Mouse (Mus musculus) gastrocnemius, postnatal 36 days (tissue): ENCODE measurements around the gene Rnf130. TPM values are rescaled to one million over a fixed set of nuclear protein-coding genes. Genes with fewer than 3 reads are reported as not detected.
A peak's percentile ranks its signal among the peaks of the same experiment; 100 is the strongest.

Experiments
- DNase-seq, 2 experiments: peaks; one replicate each; pipeline ENCODE4 v3.0.0; 2022
- intact Hi-C: fragments of 180-260 bp; cut with DNase I; formaldehyde crosslinking; loops from one replicate; pipeline ENCODE4 v1.15.1; 2025
- microRNA-seq, 2 experiments: library from miRNA; unstranded; fragments of <30 nt; microRNA quantifications; one replicate each; pipeline ENCODE4 v1.2.0; 2021
- total RNA-seq, 2 experiments: library from RNA; stranded (reverse); gene quantifications; 2 replicates each; pipeline ENCODE4 v1.2.3; 2021

Rnf130 gene
- total RNA-seq, 2 experiments from 2014 or later: 37.5 to 44.1 TPM

DNA sequence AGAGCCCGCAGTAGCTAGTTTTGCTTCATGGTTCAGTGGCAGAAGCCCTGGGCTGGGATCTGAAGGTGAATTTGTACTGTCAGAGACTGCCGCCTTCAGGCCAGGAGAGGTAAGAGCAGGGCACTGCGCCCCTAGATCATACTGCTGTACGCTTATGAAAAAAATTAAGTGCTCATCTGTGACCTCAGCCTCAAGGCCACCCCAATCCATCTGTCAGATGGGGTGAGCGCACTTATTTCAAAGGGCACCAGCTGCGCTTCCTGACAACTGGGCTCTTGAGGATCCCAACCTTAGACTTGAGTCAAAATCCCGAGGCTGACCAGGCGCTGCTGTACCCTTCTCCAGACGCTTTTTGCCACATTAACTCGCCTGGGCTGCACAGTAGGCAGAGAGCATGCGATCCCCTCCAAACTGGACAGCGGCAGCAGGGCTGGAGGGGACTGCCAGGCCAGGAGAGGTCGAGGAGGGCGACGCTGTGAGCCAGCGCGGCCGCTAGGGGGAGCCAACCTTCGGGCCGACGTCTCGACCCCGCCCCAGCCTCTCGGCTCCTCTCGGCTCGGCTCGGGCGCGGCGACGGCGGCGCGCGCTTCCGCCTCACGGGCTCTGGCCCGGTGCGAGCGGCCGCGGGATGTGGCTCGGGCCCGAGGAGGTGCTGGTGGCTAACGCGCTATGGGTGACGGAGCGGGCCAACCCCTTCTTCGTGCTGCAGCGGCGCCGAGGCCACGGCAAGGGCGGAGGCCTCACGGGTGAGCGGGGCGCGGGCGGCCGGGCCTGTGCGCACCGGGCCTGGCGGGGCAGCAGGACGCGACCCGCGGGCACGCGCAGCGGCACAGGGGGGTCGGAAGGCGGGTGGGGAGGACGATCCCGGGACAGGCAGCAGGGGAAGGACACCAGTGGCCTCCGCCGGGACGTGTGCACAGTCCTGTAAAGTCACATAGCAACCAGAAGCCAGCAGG is 105.9 kb downstream of the Rnf130 start, which contains the start of gene Tbc1d9b:
Gene Tbc1d9b, plus strand, starts transcription at position 586 of the 956 bp plus-strand sequence.
- intact Hi-C loops: loop anchor here (2.0 to 5.0 kb wide), 2 partner anchors 104 to 146 kb away; partner anchors contain the start of gene Rnf130
- DNase-seq: peak; percentile 85 to 87

DNA sequence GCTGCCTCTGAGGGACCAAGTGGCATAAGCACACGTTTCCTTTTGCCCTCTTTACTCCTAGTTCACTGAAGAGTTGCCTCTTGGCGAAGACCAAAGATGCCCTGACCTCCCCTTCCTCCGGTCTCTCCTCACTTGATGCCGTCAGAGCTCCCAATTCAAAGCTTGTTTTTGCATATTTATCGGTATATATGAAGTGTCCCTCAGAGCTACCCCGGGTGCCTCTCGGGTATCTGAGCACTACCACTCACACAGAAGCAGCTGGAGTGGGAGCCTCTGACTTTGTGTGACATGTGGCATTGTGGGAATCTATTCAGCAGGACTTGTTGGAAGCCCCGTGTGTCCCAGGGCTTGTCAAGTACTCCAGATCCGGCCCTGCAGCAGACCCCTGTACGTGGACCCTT is 106.7 kb downstream of the Rnf130 start:
- intact Hi-C loops: loop anchor here (2.0 to 5.0 kb wide), 2 partner anchors 104 to 147 kb away; partner anchors contain the start of gene Rnf130

DNA sequence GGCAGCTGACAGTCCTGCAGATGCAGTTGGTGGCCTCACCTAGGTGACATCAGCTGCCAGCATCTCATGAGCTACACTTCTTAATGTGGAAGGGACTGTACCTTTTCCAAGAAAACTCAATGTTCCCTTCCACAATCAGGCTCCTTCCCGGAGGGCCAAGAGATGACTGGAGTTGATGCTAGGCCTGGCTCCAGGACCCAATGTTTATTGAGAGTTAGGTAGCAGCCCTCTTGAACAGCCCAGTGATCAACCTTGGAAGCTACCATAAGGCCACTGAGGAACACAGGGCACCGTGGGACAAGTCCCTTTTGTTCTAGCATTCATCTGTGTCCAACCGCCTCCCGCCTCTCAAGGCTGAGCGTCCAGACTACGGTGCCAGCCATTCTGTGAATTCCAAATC is 107.1 kb downstream of the Rnf130 start:
- no peak for DNase-seq
- intact Hi-C loops: loop anchor here (5.0 kb wide), 1 partner anchor 105 kb away; the partner anchor contains the start of gene Rnf130

More for the DNA sequence above, 106.7 kb downstream of the Rnf130 start:
- no peak for DNase-seq

DNA sequence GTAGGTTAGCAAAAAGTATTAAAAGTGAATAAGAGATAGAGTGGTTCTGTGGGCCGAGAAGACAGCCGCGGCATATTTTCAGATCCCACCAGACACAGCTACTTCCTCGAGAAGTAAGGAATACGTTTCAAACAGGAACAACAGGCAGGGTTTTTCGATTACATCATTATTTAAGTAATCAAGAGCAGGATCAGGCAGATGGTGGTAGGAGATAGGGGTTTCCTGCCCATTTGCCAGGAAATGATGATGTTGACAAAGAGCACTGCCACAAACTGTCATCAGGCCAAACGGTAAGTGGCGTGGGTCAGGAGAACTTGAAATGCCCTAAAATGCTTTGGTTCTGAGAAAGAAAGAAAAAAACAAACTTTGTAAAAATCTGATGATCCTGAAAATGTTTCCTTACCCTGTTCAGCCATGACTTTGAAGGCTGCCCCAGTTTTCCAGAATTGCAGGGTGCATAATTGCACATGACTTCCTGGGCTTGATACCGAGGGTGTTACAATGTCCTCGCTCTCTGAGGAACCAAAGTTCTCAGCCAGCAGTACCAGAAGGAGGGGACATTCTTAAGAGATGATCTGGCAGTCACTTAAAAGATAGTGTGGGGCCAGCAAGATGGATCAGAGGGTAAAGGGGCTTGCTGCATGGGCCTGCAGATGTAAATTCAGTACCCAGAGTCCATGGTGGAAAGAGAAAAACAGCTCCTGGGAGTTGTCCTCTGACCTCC is 109.2 kb downstream of the Rnf130 start:
- DNase-seq: no peak
- intact Hi-C loops: loop anchor here (5.0 kb wide), 1 partner anchor 107 kb away; the partner anchor contains the start of gene Rnf130

DNA sequence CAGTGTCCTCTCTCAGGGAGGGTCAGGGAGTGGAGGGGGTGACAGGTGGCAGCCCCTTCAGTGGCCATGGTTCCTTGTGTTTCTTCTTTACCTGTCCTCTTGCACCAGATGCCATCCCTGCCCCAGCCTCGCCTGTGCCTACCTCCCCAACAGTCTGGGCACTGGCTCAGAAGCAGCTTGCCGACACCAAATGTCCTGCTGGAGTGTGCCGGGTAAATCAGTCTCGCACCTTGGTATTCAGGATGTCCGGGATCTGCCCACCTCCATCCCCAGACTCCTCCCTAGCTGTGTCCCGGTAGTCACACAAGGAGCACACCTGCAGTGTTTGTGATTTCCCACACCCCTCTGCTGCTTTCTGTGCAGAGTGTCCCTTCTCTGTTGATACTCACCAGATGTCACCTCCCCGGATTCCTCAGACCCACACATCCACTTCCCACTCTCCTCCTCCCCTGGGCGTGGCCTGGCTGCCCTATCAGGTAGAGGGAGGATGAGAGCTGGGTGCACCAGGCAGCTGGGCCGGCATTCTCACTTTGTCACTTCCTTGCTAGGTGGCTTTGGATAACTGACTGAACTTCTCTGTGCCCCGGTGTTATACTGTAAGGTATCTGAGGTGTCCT is 113.2 kb downstream of the Rnf130 start:
- intact Hi-C loops: no loop called here

DNA sequence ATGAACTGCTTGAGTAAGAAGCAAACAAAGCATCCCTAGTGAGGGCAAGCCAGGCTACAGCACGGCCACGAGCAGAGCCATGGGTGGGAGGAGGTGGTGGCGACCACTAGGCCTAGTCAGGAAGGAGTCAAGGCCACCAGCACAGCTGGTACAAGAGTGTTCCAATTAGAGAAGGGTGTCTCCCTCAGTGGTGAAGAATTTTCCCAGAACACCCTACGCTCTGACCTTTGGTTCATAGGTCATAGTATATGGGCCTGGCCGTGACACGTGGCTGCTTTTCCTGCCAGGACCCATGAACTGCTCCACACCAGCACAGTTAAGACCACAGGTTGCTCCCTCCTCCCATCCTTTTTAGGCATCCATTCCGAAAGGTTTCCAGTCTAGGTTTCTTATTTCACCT is 114.4 kb downstream of the Rnf130 start:
- intact Hi-C loops: no loop called here

More for the DNA sequence above, 113.2 kb downstream of the Rnf130 start:
- DNase-seq: no peak

DNA sequence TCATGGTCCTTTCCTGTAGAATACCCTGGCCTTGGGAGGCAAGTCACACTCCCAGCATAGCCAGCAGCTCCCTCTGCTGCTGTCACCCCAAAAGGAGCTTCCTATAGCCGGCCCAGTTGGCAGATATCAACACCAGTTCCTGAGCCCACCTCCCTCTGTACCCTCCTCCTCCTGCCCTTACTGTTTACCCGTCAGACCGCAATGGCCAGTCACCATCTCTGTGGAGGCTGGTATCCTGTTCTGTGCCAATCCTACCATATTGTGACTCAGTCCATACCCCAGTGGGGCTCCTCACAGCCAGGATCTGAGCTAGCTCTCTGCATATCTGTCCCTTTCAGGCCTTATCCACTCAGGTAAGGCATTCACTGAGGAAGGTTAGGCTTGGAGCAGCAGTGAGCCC is 120.4 kb downstream of the Rnf130 start:
- intact Hi-C loops: no loop called here
- no peak for DNase-seq

More for the DNA sequence above, 114.4 kb downstream of the Rnf130 start:
- no peak for DNase-seq

DNA sequence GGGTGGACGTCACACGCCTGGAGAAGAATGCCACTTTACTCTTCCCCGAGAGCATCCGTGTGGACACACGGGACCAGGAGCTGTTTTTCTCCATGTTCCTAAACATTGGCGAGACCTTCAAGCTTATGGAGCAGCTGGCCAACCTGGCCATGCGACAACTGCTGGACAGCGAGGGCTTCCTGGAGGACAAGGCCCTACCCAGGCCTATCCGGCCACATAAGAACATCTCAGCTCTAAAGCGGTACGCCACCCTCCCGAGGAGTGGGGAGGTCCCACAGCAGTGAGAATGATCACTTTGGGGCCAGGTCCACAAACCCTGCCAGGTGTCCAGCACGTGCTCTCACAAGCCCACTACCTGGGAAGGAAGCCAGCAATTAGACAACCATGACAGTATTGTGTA is 121.0 kb downstream of the Rnf130 start:
- no peak for DNase-seq
- intact Hi-C loops: no loop called here

DNA sequence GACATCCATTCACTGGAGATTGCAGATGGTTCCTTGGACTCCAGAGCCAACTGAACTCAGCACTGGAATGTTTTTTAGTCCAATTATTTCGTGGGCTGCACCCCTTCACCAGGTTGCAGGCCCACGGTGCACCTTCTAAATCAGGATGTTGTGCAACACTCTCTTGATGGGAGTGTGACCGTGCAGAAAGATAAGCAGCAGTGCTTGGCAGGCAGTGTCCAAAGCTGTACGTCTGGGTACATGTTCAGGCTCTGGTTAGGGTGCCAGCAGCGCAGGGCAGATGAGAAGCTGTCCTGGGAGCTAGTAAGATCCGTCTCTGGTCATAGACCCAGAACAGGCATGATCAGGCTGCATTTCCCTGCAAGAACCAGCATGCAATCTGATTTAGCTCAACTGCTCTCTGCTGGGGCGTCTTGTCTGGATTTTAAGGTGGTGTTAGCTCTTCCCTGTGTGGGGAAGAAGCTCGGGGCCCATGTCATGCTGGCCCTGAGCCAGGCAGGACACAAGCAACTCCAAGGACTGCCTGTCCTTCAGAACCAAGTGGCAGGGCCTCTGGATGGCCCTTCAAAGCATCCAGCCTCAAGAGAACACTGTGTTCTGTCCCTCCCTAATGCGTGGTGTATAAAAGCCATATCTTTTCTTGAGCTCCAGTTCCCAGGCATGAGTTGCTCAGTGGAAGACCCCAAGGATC is 122.3 kb downstream of the Rnf130 start:
- DNase-seq: peak in 1 of 2 experiments; percentile 11
- intact Hi-C loops: no loop called here

DNA sequence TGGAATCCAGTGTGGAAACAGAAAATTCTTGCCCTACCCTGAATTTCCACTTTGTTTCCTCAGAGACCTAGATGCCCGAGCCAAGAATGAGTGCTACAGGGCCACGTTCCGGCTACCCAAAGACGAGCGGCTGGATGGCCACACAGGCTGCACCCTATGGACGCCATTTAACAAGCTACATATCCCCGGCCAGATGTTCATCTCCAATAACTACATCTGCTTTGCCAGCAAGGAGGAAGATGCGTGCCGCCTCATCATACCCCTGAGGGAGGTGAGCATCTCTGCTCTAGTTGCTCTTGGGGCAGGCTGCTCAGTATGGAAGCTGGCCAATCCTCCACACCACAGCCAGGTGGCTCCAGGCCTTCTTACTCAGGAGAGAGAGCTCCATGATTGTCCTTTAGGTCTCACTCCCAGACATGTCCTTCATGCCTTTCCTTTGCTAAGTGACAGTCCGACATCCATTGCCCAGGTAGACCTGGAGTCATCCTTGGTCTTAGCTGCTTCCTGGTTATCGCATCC is 122.9 kb downstream of the Rnf130 start:
- no peak for DNase-seq
- intact Hi-C loops: no loop called here

DNA sequence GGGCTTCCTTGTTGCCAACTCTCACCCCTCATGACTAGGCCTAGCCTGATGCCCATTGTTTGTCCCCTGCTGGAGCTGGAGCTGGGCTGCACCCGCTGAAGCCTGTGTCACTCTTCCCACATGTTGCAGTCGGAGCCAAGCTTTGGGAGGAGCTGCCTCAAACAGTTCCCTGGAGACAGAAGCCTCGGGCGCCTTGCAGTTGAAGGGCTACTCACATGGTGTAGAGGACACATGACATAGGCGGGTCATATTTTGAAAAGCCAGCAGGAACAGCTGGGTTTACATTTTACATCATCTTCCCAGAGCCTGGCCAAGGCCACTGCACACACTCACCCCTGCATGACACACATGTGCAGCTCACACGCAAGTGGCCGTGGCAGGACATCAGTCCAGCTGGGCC is 124.1 kb downstream of the Rnf130 start:
- DNase-seq: peak in 1 of 2 experiments; percentile 27
- intact Hi-C loops: no loop called here

DNA sequence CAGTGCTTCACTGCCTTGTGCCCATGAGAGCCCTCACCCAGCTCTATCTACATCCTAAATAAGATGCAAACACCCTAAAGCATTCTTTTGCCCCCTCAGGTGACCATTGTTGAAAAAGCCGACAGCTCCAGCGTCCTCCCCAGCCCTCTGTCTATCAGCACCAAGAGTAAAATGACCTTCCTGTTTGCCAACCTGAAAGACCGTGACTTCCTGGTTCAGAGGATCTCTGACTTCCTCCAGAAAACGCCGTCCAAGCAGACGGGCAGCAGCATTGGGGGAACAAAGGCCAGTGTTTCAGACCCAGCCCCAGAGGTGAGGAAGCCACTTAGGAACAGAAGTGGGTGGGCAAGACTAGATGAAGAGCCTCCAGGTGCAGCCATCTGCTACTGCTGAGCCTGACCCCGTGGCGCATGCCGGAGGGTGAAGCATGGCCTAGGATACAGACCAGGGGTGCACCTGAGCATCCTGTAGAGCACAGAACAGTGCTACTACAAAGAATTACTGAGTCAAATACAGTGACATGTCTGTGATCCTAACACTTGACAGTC is 124.5 kb downstream of the Rnf130 start:
- intact Hi-C loops: no loop called here
- DNase-seq: no peak

DNA sequence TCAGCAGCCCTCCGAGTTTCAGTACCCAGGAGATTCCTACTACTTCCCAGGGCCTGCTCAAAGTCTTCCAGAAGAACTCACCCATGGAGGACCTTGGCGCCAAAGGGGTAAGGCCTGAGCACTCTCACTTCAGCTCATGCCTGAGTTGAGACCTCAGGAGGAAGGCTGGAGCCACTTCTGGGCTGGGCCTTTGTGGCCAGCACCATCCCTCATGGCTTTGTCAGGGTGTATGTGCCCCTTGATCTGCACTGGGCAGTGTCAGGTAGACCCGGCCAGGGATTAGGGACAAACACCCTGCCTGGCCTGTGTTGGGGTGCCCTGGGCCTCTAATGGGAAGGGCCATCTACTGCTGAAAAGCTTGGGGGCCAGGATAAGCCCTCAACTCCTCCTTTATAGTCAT is 126.2 kb downstream of the Rnf130 start:
- intact Hi-C loops: no loop called here
- no peak for DNase-seq

DNA sequence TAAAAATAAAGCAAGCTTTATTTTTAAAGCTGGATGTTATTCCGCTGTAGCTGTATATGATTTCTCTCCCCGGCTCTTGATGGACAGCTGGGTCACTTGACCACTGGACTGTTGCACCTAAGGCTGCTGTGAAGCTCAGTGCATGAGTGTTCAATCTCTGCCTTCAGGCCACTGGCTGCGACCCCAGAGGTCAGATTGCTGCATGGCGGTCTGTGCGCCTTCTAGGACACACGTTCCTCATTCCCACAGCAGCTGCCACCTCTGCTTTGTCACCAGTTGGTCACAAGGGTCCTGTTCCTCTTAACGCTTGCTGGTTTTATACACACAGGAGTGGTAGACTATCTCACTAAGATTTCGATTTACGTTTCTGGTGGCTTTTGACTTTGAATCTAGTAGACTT is 129.0 kb downstream of the Rnf130 start:
- intact Hi-C loops: no loop called here
- DNase-seq: no peak

Small RNAs within 50 kb of the gene (microRNA-seq; reads per million reads assigned to microRNA genes)
- 121 to 240 reads per million in 2 experiments for gene Mir340

Other genes starting within 250 kb of the Rnf130 start
- 1 to 10 TPM; 5.7 to 6.2 TPM for gene Gfpt2, start 231.2 kb upstream of the Rnf130 start, total RNA-seq
- 10 to 100 TPM; 43.5 to 49.9 TPM for gene Mapk9, start 178.6 kb upstream of the Rnf130 start, total RNA-seq
- under 1 TPM; 0.26 to 0.44 TPM for gene Rasgef1c, start 123.5 kb upstream of the Rnf130 start, total RNA-seq
- gene Tbc1d9b, start 106.0 kb downstream of the Rnf130 start, total RNA-seq: 10 to 100 TPM; 24.1 to 24.5 TPM
- gene Mrnip, start 149.1 kb downstream of the Rnf130 start, total RNA-seq: 1 to 10 TPM; 2.4 to 2.6 TPM
- gene Sqstm1, start 185.5 kb downstream of the Rnf130 start, total RNA-seq: 100 to 1,000 TPM; 421 to 471 TPM
- gene Mgat4b, start 185.5 kb downstream of the Rnf130 start, total RNA-seq: 10 to 100 TPM; 35.7 to 35.8 TPM
- gene Ltc4s, start 213.3 kb downstream of the Rnf130 start, total RNA-seq: 1 to 10 TPM; 1.4 to 1.9 TPM